Mouse (Mus musculus): Measurements from ENCODE around the gene Dna2. TPM values are rescaled to one million over a fixed set of nuclear protein-coding genes. Genes with fewer than 3 reads are reported as not detected.
A peak's percentile ranks its signal among the peaks of the same experiment; 100 is the strongest.

Dna2 gene
- total and polyA plus RNA-seq, 3 experiments: 0.29 to 0.84 (median 0.68) TPM

DNA sequence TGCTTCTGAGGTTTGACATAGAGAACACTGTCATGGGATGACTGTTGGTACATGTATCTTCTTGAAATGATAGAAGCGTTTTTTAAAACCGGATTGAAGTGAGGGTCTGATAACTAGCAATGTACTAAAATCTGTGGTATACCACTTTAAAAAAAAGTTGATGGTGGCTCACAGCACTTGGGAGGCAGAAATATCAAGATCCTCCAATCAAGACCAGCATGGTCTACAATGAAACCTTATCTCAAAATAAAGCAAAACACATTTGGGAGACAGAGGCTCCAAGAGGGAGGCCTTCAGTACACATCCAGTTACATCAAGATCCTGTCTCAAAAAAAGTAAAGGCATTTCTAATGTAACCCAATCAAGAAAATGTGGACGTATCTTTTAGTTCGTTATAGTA is 74.9 kb downstream of the Dna2 start:
- Histone ChIP-seq H3K27me3 (ENCODE audit: control insufficient read depth, insufficient read depth, low read length) (no peaks in the 10 kb centered on the region), H3K27ac (no peak overlapping the region), H3K36me3 (ENCODE audit: control insufficient read depth, insufficient read depth, low read length) (peaks cover 23% of the 10 kb centered on the region), H3K79me2 (replicated peaks; ENCODE audit: control insufficient read depth, insufficient read depth, low read length) (peaks cover 5% of the 10 kb centered on the region; the same call in 1 of the 2 replicates), H3K4me3 (peak overlapping the region; percentile 88; the same call in 1 of the 2 replicates), H3K9ac (ENCODE audit: low read depth, low read length) (no peak overlapping the region), H3K4me1 (ENCODE audit: control insufficient read depth, insufficient read depth, low read length) (peaks cover 10% of the 10 kb centered on the region)
- intact Hi-C loops (cut with DNase I): loop anchor here (2.0 to 10.0 kb wide), 7 partner anchors 41 to 363 kb away; partner anchors contain the start of genes Ccar1, Dnajc12, Herc4 and Rufy2
- no peak for TF ChIP-seq POLR2A (IDR thresholded peaks at IDR 0.05; ENCODE audit: insufficient read depth, low read depth, low read length)
- TF ChIP-seq EP300 (IDR thresholded peaks at IDR 0.05; ENCODE audit: insufficient read depth, low read depth, low read length): no peak
- no peak for TF ChIP-seq CTCF (IDR thresholded peaks at IDR 0.05)
- DNase-seq: no peak
- WGBS: 31% methylated on average over 4 of the region's 4 CpGs

DNA sequence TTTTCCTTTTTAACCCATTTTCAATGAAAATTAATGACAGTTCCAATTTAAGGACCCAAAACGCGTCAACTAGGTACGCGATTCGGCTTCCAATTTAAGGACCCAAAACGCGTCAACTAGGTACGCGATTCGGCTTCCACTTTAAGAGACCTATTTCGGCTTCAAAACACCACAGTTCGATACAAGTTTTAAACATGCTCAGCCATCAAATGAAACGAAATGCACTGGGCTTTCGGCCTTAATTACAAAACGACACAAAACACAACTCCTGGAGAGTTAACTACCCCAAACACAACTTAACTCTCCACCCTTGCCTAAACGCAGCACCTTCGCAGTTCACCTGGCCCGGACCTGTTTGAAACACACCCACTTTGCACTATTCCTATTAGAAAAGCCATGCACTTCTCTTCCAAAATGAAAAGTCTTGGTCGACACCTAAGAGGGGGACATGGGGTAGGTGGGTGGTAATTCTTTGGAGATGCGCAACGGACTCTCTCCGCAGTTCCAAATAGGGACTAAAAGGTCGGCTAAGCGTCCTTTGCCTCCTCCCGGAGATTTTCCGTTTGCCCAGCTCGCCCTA is 75.8 kb downstream of the Dna2 start:
- peaks cover 4% of the 10 kb centered on the region; the same call in 1 of the 2 replicates for H3K79me2 ChIP-seq (replicated peaks; ENCODE audit: control insufficient read depth, insufficient read depth, low read length)
- peaks cover 10% of the 10 kb centered on the region for H3K4me1 ChIP-seq (ENCODE audit: control insufficient read depth, insufficient read depth, low read length)
- WGBS: under 1% methylated on average over 27 of the region's 27 CpGs
- TF ChIP-seq POLR2A (IDR thresholded peaks at IDR 0.05; ENCODE audit: insufficient read depth, low read depth, low read length) (no peak), EP300 (IDR thresholded peaks at IDR 0.05; ENCODE audit: insufficient read depth, low read depth, low read length) (no peak), CTCF (IDR thresholded peaks at IDR 0.05) (no peak)
- peaks cover 23% of the 10 kb centered on the region for H3K36me3 ChIP-seq (ENCODE audit: control insufficient read depth, insufficient read depth, low read length)
- peak overlapping the region; percentile 99 for H3K27ac ChIP-seq
- DNase-seq: no peak
- intact Hi-C loops (cut with DNase I): loop anchor here (2.0 to 10.0 kb wide), 7 partner anchors 42 to 362 kb away; partner anchors contain the start of genes Ccar1, Dnajc12, Herc4 and Rufy2
- no peaks in the 10 kb centered on the region for H3K27me3 ChIP-seq (ENCODE audit: control insufficient read depth, insufficient read depth, low read length)
- peak overlapping the region; percentile 88 for H3K4me3 ChIP-seq
- H3K9ac ChIP-seq (ENCODE audit: low read depth, low read length): peak overlapping the region; percentile 95

GRCm38 (mm10) chr10:63023121-63023748 is 76.4 kb downstream of the Dna2 start:
- Histone ChIP-seq H3K4me1 (ENCODE audit: control insufficient read depth, insufficient read depth, low read length) (peaks cover 10% of the 10 kb centered on the region), H3K79me2 (replicated peaks; ENCODE audit: control insufficient read depth, insufficient read depth, low read length) (peaks cover 2% of the 10 kb centered on the region; the same call in 1 of the 2 replicates), H3K27me3 (ENCODE audit: control insufficient read depth, insufficient read depth, low read length) (no peaks in the 10 kb centered on the region), H3K27ac (peak overlapping the region; percentile 99), H3K4me3 (peak overlapping the region; percentile 88), H3K36me3 (ENCODE audit: control insufficient read depth, insufficient read depth, low read length) (peaks cover 19% of the 10 kb centered on the region), H3K9ac (ENCODE audit: low read depth, low read length) (peak overlapping the region; percentile 95)
- DNase-seq: peak; percentile 80 to 83
- WGBS: under 1% methylated on average over 66 of the region's 68 CpGs
- TF ChIP-seq POLR2A (IDR thresholded peaks at IDR 0.05; ENCODE audit: insufficient read depth, low read depth, low read length) (no peak), CTCF (IDR thresholded peaks at IDR 0.05) (peak; percentile 10; the same call in 1 of the 2 replicates), EP300 (IDR thresholded peaks at IDR 0.05; ENCODE audit: insufficient read depth, low read depth, low read length) (no peak)
- intact Hi-C loops (cut with DNase I): loop anchor here (2.0 to 10.0 kb wide), 7 partner anchors 42 to 362 kb away; partner anchors contain the start of genes Ccar1, Dnajc12, Herc4 and Rufy2

Other genes with a start within 250 kb of the Dna2 start
- gene Stox1, start 220.9 kb upstream of the Dna2 start, total RNA-seq (2021): 1 to 10 TPM in 1 of 2 experiments, under 1 TPM in 1; 0.75 to 1.0 TPM
- gene Stox1, start 220.9 kb upstream of the Dna2 start, polyA plus RNA-seq (2012; rRNA removed): 0.43 and 0.59 TPM in 2 replicates
- 10 to 100 TPM; 39.6 to 52.7 TPM for gene Ccar1, start 154.7 kb upstream of the Dna2 start, total RNA-seq (2021)
- gene Ccar1, start 154.7 kb upstream of the Dna2 start, polyA plus RNA-seq (2012; rRNA removed): 34.3 and 56.1 TPM in 2 replicates
- gene Tet1, start 38.0 kb upstream of the Dna2 start, total RNA-seq (2021): 1 to 10 TPM; 5.3 to 6.6 TPM
- gene Tet1, start 38.0 kb upstream of the Dna2 start, polyA plus RNA-seq (2012; rRNA removed): 2.3 and 3.9 TPM in 2 replicates
- 10 to 100 TPM; 20.4 to 27.1 TPM for gene Slc25a16, start 26.4 kb upstream of the Dna2 start, total RNA-seq (2021)
- gene Slc25a16, start 26.4 kb upstream of the Dna2 start, polyA plus RNA-seq (2012; rRNA removed): 21.7 and 35.8 TPM in 2 replicates
- gene Rufy2, start 33.2 kb downstream of the Dna2 start, total RNA-seq (2021): 1 to 10 TPM; 7.3 to 9.6 TPM
- gene Rufy2, start 33.2 kb downstream of the Dna2 start, polyA plus RNA-seq (2012; rRNA removed): 2.5 and 4.4 TPM in 2 replicates
- gene Hnrnph3, start 77.2 kb downstream of the Dna2 start, total RNA-seq (2021): 10 to 100 TPM; 33.5 to 34.5 TPM
- 18.0 and 36.8 TPM in 2 replicates for gene Hnrnph3, start 77.2 kb downstream of the Dna2 start, polyA plus RNA-seq (2012; rRNA removed)
- gene Pbld2, start 77.3 kb downstream of the Dna2 start, total RNA-seq (2021): 1 to 10 TPM; 7.6 to 9.9 TPM
- 0.98 and 2.1 TPM in 2 replicates for gene Pbld2, start 77.3 kb downstream of the Dna2 start, polyA plus RNA-seq (2012; rRNA removed)
- 1 to 10 TPM in 1 of 2 experiments, under 1 TPM in 1; 0.89 to 1.5 TPM for gene Pbld1, start 113.1 kb downstream of the Dna2 start, total RNA-seq (2021)
- 1.0 and 1.2 TPM in 2 replicates for gene Pbld1, start 113.1 kb downstream of the Dna2 start, polyA plus RNA-seq (2012; rRNA removed)
- gene Atoh7, start 152.6 kb downstream of the Dna2 start, total RNA-seq (2021): not detected
- not detected in 2 replicates for gene Atoh7, start 152.6 kb downstream of the Dna2 start, polyA plus RNA-seq (2012; rRNA removed)